Mouse (Mus musculus) gastrocnemius, adult 8-10 months (tissue): Measurements from ENCODE around the gene Olfr1475. TPM values are rescaled to one million over a fixed set of nuclear protein-coding genes. Genes with fewer than 3 reads are reported as not detected.
"Not testable (repeated sequence)": the region's sequence is repeated elsewhere in the genome, so short reads cannot be mapped to it uniquely, and the experiment has no call there.

Experiments used
- DNase-seq, 2 experiments: peaks; one replicate each; pipeline ENCODE4 v3.0.0; 2022; ENCODE audit warnings: low spot score in 2 of 2
- total RNA-seq, 4 experiments: library from RNA; stranded (reverse); gene quantifications; 2 replicates each; pipeline ENCODE4 v1.2.4; 2022

Olfr1475 gene
- not detected for total RNA-seq

DNA sequence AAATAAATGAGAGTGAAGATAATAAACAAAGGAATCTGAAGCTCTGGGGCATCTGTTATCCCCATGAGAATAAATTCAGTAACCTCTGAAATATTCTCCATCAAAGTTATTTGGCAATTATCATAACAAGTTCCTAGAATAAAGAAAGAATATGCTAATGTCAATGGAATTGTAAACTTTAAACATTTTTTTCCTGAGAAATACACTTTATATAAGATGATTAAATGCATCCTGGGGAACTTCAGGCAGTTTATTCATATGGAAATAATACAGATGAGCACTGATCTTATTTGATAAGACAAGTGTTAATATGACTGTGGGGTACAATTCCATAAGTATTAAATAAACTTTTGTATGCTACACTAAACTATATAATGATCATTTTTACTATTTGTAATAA lies at the start of gene Olfr1475:
TSS of gene Olfr1475 (minus strand) at position 101 of the 400 bp plus-strand sequence.
- no peak for DNase-seq

DNA sequence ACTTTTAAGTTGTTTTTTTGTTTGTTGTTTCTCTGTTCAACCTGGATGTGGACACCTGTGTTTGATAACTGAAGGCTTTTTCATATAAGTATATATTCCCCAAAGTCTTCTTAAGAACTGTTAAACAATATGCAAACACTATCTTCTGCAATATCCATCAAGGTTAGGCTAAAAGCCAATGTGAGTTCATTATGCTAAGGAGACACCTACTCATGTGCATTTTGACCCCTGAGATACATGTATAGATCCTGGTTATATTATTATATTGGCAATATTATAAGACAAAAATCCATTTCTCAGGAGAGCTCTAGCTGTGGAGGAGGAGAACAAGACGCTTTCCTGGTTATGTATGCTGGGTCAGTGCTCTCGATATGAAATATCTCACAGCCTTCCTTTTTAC lies 47.6 kb upstream of the Olfr1475 start, which contains the start of gene Olfr1480:
TSS of gene Olfr1480 (plus strand) at position 301 of the 400 bp plus-strand sequence.
- no peak for DNase-seq

DNA sequence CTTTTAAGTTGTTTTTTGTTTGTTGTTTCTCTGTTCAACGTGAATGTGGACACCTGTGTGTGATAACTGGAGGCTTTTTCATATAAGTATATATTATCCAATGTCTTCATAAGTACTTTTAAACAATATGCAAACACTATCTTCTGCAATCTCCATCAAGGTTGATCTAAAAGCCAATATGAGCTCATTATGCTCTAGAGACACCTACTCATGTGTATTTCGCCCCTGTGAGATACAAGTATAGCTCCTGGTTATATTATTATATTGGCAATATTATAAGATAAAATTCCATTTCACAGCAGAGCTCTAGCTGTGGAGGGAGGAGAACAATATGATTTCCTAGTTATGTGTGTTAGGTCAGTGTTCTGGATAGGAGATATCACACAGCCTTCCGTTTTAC lies 20.2 kb upstream of the Olfr1475 start, which contains the start of gene Olfr1477:
TSS of gene Olfr1477 (plus strand) at position 301 of the 400 bp plus-strand sequence.
- DNase-seq, result no peak

DNA sequence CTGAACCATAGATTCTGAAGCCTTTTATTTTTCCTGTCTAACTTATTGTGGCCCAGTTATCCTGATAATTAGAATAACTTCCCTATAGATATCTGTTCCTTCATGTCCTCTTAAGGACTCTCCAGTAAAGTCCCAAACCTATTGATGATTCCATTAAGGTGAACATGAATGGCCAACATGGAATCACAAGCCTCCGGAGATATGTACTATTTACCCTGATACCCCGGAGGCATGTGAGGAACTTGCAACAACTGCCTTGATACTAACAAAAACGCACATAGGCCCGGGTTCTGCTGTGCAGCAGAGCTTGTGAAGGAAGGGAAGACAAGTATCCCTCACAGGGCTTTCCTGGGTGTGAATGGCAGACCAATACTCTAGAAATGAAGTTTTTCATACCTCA lies 10.7 kb downstream of the Olfr1475 start, which contains the start of gene Olfr1474:
TSS of gene Olfr1474 (plus strand) at position 301 of the 400 bp plus-strand sequence.
- not testable (repeated sequence) for DNase-seq

DNA sequence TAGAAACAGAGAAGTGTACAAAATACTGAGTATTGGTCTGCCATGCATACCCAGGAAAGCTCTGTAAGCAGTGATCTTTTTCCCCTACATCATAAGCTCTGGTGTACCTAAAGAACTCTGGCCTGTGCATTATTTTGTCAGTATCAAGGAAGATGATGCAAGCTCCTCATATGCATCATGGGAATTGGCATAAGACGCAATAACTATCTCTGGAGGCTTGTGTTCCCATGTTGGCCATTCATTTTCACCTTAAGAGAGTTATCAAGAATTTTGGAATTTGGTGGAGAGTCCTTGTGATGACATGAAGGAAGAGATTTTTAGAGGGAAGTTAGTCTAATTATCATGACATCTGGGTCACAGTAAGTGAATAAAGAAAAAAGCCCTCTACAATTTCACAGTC lies 24.0 kb downstream of the Olfr1475 start, which contains the start of gene Olfr1472:
TSS of gene Olfr1472 (minus strand) at position 101 of the 400 bp plus-strand sequence.
- no peak for DNase-seq

DNA sequence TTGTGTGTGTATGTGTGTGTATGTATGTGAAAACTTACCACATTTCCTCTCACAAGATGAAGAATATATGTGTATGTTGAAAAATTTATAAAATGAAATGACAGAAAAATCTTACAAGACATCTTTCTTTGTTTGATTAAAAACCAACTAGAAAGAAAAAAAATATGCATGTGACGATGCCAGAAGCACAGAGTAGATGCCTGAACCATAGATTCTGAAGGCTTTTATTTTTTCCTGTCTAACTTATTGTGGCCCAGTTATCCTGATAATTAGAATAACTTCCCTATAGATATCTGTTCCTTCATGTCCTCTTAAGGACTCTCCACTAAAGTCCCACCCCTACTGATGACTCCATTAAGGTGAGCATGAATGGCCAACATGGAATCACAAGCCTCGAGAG lies 36.9 kb downstream of the Olfr1475 start, which contains the start of gene Olfr1471:
TSS of gene Olfr1471 (plus strand) at position 301 of the 400 bp plus-strand sequence.
- not testable (repeated sequence) for DNase-seq

Other genes with a start within 250 kb of the Olfr1475 start
- gene Olfr1463, start 248.9 kb downstream of the Olfr1475 start, total RNA-seq, result not detected
- not detected for gene Olfr1465, start 164.7 kb downstream of the Olfr1475 start, total RNA-seq
- gene Olfr1466, start 141.3 kb downstream of the Olfr1475 start, total RNA-seq, result not detected
- gene Olfr1467, start 118.0 kb downstream of the Olfr1475 start, total RNA-seq, result not detected
- gene Olfr1469, start 72.3 kb downstream of the Olfr1475 start, total RNA-seq, result not detected
- gene Olfr1471, start 36.8 kb downstream of the Olfr1475 start, total RNA-seq, result not detected
- not detected for gene Olfr1472, start 24.1 kb downstream of the Olfr1475 start, total RNA-seq
- not detected for gene Olfr1474, start 10.6 kb downstream of the Olfr1475 start, total RNA-seq
- gene Olfr1477, start 20.4 kb upstream of the Olfr1475 start, total RNA-seq, result not detected
- not detected for gene Olfr1480, start 47.7 kb upstream of the Olfr1475 start, total RNA-seq
- gene Olfr1484, start 103.3 kb upstream of the Olfr1475 start, total RNA-seq, result not detected
- gene Olfr1487, start 137.2 kb upstream of the Olfr1475 start, total RNA-seq, result not detected
- gene Olfr1489, start 151.4 kb upstream of the Olfr1475 start, total RNA-seq, result not detected
- gene Olfr1490, start 170.9 kb upstream of the Olfr1475 start, total RNA-seq, result not detected
- gene Olfr1491, start 217.1 kb upstream of the Olfr1475 start, total RNA-seq, result not detected
- not detected for gene Olfr1493-ps1, start 243.1 kb upstream of the Olfr1475 start, total RNA-seq